Mouse (Mus musculus): ENCODE results near the gene Rnase9.
"Not testable (repeated sequence)": the region's sequence is repeated elsewhere in the genome, so short reads cannot be mapped to it uniquely, and the experiment has no call there.

The Rnase9 gene

GRCm38 (mm10) chr14:51050063-51050462, 8.4 kb upstream of the Rnase9 start, which contains the start of gene Rnase11:
Gene Rnase11 (minus strand): TSS chr14:51050163.
- no peak for DNase-seq (ENCODE audit: low read depth, low spot score)

- DNase-seq (ENCODE audit: low read depth, low spot score): no peak
Measured at GRCm38 (mm10) chr14:51047846-51048245, 6.2 kb upstream of the Rnase9 start.

GRCm38 (mm10) chr14:51036214-51036613, 5.5 kb downstream of the Rnase9 start:
- DNase-seq (ENCODE audit: low read depth, low spot score): no peak

DNA sequence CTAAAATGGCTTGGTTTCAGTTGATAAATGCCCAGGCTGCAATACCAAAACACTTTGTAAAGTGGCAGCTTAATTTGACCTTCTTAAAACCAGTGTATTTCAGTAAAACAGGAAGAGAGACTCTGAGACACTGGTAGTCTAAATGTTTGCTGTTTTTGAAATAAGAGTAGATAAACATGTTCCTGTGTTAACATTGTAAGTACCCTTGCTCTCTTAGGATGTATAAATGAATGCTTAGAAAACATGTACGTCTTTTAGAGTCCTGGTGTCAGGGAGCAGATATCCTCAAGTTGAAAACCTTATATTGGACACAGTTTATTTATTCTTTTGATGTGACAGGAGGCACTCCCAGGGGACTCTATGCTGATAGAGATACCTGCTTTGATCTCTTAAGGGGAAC, 6.5 kb downstream of the Rnase9 start:
- DNase-seq (ENCODE audit: low read depth, low spot score): peak; percentile 55

- no peak for DNase-seq (ENCODE audit: low read depth, low spot score)
Measured at GRCm38 (mm10) chr14:51027387-51028155, 14.1 kb downstream of the Rnase9 start.

GRCm38 (mm10) chr14:51026391-51027133, 15.1 kb downstream of the Rnase9 start:
- DNase-seq (ENCODE audit: low read depth, low spot score): peak; percentile 82

DNA sequence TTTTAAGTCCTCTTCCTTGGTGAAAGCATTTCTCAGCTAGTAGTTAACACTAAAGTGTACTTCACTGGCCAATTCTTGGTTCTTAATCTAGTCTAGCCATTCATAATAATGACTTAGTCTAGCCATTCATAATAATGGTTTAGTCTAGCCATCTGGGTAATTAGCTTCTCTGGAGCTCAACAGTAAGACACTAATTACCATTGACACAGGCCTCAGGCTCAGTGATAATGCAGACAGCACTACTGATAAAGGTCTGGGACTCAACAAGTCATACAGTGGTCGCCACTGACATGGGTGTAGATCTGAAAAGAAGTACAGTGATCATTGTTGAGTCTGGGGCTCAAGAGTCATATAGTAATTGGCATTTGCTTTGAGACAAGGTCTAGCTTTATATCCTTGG, 16.8 kb downstream of the Rnase9 start:
- no peak for DNase-seq (ENCODE audit: low read depth, low spot score)

DNA sequence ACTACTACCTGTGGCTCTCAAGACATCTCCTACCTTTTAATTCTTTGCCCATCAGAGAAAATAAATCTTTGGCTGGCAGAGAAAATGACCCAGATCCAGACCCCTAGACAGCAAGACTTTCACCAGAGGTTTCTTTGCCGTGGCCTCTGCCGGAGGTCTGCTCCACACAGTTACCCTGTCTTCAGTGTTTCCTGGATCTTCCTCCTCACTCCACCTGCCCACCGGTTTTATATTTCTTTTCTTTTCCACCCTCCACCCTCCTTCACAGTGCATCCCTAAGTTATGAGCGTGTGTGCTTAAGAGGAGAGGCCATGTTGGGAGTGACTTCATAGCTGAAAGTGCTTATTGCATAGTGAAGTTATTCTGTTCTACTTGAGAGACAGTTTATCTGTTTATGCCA, 18.2 kb downstream of the Rnase9 start:
- DNase-seq (ENCODE audit: low read depth, low spot score): no peak

DNA sequence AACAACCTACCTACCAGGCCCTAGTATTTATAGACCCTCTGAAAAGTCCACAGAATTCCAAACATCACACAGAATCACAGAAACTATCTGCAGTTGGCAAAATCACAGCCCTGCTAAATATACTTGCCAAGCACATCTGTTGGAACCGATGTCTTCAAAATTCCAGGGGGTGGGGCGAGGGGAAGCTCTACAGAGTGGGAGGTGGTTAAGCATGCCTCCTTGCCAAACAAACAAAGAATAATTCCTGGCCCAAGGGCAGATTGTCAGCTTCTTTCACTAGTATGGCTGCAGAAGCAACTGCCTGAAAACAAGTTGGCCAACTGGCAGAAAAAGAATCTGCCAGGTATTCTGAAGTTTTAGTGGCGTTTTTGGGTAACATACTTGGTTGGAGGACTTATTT, 24.4 kb downstream of the Rnase9 start:
- no peak for DNase-seq (ENCODE audit: low read depth, low spot score)

GRCm38 (mm10) chr14:51015780-51016179, 25.9 kb downstream of the Rnase9 start:
- no peak for DNase-seq (ENCODE audit: low read depth, low spot score)

DNA sequence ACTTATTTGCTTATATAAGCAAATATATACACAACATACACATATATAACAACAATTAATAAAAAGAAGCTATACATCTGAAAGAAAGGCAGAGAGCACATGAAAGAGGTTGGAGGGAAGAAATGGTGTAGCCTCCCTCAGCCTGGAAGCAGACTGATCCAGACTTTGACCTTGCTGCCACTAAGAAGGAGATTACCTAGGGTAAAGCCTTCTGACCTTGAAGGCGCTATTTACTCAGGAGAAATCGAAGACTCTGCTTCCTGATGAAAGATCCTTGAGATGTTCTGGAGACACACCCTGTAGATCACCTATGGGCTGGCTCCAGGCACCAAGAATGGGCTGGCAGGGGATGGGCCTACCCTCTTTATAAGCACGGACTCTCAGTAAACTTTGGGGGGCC, 26.9 kb downstream of the Rnase9 start:
- DNase-seq (ENCODE audit: low read depth, low spot score): not testable (repeated sequence)

GRCm38 (mm10) chr14:51009572-51009971, 32.1 kb downstream of the Rnase9 start:
- no peak for DNase-seq (ENCODE audit: low read depth, low spot score)

DNA sequence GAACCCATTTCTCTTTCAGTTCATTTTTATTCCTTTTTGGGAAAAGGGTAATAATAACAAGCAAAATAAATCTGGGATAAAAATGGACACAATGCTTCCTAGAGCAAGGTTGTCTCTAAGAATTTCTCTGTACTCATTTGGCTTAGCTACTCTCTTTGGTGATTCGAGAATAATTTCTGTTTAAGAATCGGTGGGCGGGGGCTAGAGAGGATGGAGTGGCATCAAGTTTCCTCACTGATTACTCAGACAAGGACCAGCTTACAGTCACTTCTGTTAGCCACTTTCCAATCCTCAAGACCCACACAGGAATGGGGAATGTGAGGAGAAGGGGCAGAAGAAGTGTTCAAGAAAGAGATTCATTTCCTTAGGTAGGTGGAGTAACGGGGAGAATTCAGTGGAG, 32.9 kb downstream of the Rnase9 start:
- DNase-seq (ENCODE audit: low read depth, low spot score): no peak

DNA sequence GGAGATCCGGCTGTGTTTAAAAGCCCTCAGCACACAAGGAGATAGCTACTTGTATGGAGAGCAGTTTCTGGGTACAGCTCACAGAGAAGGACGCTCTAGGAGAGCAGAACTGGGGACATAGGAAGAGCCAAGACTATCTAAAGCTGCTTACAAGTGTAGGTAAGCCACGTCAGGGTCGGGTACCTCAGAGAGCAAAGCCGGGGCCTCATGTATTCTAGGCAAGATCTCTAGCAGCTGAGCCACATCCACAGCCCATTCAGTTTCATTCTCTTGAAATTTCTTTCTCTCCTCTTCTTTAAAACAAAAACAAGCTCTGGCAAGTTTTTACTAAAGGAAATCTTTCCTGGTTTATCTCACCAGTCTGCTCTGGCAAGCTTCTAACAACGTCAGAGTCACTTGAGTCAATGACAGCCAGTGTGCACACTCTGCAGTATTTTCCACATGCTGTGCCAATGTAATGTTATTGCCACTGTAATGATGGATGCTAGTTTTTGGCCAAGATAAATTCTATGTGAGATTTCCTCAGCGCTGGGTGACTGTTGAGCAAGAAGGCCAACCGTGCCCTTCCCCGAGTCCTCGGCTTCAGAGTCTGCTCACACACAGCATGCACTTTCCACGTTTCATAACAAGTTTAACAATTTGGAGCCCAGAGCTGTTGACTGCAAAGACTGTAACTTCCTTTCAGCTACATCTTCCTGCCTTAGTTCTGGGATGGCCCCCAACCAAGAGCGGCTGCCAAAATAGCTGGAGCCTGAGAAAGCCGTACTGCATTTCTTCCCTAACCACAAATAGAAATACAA, 33.6 kb downstream of the Rnase9 start:
- no peak for DNase-seq (ENCODE audit: low read depth, low spot score)

GRCm38 (mm10) chr14:51007152-51007801, 34.4 kb downstream of the Rnase9 start, which contains the start of gene Rnase10:
Gene Rnase10 (plus strand): TSS chr14:51007751.
- DNase-seq (ENCODE audit: low read depth, low spot score): no peak

DNA sequence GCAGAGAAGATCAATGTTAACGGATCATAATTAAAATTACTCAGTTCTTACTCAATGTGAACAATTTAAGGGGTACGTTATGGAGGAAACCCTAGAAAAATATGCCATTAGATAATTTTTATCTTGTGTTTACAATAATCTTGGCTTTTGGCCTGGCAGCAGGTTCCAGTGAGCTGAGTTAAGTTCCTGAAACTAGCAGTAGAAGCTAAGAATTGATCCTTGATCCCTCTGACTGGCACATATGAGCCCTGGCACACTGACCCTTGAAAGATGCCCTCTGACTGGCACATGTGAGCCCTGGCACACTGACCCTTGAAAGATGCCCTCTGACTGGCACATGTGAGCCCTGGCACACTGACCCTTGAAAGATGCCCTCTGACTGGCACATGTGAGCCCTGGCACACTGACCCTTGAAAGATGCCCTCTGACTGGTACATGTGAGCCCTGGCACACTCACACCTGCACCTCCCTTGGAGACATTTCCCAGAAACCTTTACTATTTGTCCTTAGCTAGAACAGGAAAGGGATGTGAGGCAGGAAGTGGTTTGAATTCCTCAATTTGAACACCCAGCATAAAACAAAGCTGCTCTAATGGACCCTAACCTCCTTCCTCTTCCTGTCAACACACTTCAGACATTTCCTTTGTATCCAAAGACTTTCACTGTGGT, 43.5 kb downstream of the Rnase9 start:
- DNase-seq (ENCODE audit: low read depth, low spot score): no peak

DNA sequence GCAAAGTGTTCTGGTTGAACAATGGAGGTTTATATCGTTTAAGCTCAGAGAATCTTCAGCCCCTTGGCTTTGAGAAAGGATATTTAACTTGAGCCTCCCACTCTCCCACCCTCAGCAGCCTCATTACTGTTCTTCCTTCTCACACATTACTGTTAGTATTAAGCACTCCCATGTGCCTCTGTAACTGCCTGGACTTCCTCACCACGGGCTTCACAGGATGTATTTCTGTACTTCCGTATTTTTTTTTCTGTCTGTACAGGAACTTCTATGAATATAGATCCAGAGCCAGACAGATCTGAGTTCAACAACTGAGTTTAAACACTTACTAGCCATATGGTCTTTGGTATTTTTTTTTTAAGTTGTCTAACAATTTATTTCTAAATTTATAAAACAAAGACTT, 44.6 kb downstream of the Rnase9 start:
- no peak for DNase-seq (ENCODE audit: low read depth, low spot score)

- peak; percentile 30 for DNase-seq (ENCODE audit: low read depth, low spot score)
Measured at GRCm38 (mm10) chr14:50991037-50991436, 50.6 kb downstream of the Rnase9 start.
